Mouse (Mus musculus): Measurements from ENCODE around the gene Vps25.

Vps25 gene

GRCm38 (mm10) chr11:101276319-101277070 is 23.0 kb downstream of the Vps25 start:
- DNase-seq = no peak

- peak; percentile 50 for DNase-seq
Observed at GRCm38 (mm10) chr11:101277381-101278222, 24.1 kb downstream of the Vps25 start.

GRCm38 (mm10) chr11:101278223-101279192 is 25.0 kb downstream of the Vps25 start, which contains the start of the genes Cntd1 and Coa3:
TSS of gene Cntd1 (plus strand) at chr11:101279012.
TSS of gene Coa3 (minus strand) at chr11:101279114.
- DNase-seq = peak; percentile 91

- no peak for DNase-seq
Observed at GRCm38 (mm10) chr11:101279193-101279569, 25.7 kb downstream of the Vps25 start.

DNA sequence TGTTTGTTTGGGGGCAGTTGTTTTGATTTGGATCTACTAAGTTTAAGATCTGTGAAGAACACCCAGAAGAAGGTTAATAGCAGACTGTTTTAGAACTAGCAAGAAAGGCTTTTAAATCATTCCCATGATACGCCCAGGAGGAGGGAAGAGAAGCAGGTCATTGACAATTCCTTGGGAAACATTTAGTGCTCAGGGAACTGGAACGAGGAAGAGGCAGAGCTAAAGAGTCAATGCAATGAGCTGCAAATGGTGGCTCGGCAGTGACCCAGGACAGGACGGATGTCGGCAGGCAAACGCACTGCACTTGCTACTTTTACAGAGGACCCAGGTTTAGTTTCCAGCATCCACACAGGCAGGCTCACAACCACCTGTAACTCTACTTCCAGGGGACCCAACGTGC is 27.3 kb downstream of the Vps25 start:
- no peak for DNase-seq

GRCm38 (mm10) chr11:101282896-101283295 is 29.4 kb downstream of the Vps25 start:
- DNase-seq = no peak

GRCm38 (mm10) chr11:101283805-101284204 is 30.3 kb downstream of the Vps25 start:
- DNase-seq = no peak

DNA sequence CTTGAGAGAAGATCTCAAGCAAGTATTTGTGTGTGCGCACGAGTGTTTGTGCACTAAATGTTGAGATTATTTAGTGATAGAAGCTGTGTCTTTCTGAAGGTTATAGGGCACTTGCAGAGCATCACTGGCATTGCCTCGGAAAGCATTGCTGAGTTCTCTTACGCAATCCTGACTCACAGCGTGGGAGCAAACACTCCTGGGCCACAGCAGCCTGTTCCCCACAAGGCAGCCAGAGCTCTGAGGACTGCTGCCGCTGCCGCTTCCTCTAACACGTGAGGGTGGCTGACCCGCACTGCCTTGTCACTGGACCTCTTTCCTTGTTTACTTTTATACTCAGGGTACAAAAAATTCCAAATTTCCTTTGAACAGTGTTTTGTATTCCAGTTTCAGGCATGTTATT is 33.8 kb downstream of the Vps25 start:
- no peak for DNase-seq

DNA sequence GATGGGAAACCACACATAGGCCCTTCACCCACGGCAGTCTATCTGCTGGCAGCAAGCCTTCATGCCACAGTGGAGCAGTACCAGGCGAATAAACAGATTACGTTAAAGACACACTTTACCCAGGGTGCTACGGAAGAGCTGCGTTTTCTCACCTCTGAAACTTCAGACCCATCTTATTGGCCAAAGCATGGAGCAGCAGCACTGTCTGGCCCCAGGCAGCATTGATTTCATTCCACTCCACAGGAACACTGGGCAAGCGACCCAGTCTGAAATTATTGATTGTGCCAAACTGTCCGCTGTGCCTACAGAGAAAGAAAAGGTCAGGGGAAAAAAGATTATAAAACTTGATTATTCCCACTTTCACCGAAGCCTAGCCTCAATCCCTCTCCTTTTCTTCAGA is 37.7 kb downstream of the Vps25 start:
- no peak for DNase-seq

GRCm38 (mm10) chr11:101295191-101295590 is 41.7 kb downstream of the Vps25 start:
- DNase-seq = no peak

- no peak for DNase-seq
Observed at GRCm38 (mm10) chr11:101300881-101301280, 47.4 kb downstream of the Vps25 start.

DNA sequence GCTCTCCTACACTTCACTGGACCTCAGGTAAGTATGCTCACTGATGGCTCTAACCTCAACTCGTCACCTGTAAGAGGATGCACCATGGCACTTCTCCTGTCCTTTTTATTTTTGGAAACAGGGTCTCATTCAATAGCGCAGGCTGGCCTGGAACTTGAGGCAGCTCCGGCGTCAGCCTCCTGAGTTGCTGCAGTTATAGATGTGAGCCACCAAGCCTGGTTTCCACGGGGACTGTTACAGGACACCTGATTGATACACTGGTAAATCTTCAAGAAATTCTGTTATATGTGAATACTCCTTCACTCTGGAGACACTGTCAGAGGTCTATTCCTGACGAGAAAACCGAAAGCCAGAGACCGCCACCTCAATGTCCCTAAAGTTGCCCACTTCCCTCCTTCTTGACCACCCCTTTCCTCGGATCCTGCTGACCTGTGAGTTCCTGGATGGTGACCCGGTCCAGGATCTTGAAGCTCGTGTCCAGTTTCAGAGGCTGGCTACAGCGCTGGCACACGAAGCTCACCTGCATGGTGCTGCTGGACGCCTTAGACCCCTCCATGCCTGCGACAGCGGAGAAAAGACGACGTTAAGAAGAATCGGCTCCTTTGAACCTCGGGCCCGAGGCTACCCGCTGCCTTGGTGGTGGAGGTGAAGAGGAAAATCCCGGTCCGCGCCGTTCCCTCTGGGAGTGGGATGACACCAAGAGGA is 47.9 kb downstream of the Vps25 start:
- no peak for DNase-seq

GRCm38 (mm10) chr11:101302004-101302798 is 48.7 kb downstream of the Vps25 start, which contains the start of gene Becn1:
TSS of gene Becn1 (minus strand) at chr11:101302286.
- peak; percentile 96 for DNase-seq

GRCm38 (mm10) chr11:101307744-101308143 is 54.2 kb downstream of the Vps25 start:
- no peak for DNase-seq

Data from right cerebral cortex, adult 18-20 months (tissue).